Mouse (Mus musculus): Measurements from ENCODE around the gene Rplp2.
"Not testable (repeated sequence)": the region's sequence is repeated elsewhere in the genome, so short reads cannot be mapped to it uniquely, and the experiment has no call there.

The Rplp2 gene

GRCm38 (mm10) chr7:141447110-141447991 is at the start of gene Rplp2:
TSS of gene Rplp2 (plus strand) at chr7:141447370.
- DNase-seq = peak; percentile 96

- DNase-seq = peak; percentile 72
These were observed 43.9 kb upstream of the Rplp2 start for GRCm38 (mm10) chr7:141403305-141403704.

- DNase-seq = no peak
These were observed 41.7 kb upstream of the Rplp2 start for GRCm38 (mm10) chr7:141405466-141405865.

- DNase-seq = not testable (repeated sequence)
These were observed 39.5 kb upstream of the Rplp2 start for GRCm38 (mm10) chr7:141407670-141408069.

GRCm38 (mm10) chr7:141408833-141409232 is 38.3 kb upstream of the Rplp2 start:
- peak; percentile 93 for DNase-seq

- DNase-seq = no peak
These were observed 36.5 kb upstream of the Rplp2 start for GRCm38 (mm10) chr7:141410631-141411030.

GRCm38 (mm10) chr7:141411667-141412066 is 35.5 kb upstream of the Rplp2 start:
- DNase-seq = no peak

- DNase-seq = no peak
These were observed 33.8 kb upstream of the Rplp2 start for GRCm38 (mm10) chr7:141413331-141413730.

- DNase-seq = peak; percentile 100
These were observed 33.2 kb upstream of the Rplp2 start, which contains the start of gene Gatd1 for GRCm38 (mm10) chr7:141413809-141414584. TSS of gene Gatd1 (minus strand) at chr7:141414136.

- DNase-seq = no peak
These were observed 30.9 kb upstream of the Rplp2 start for GRCm38 (mm10) chr7:141416144-141416841.

- DNase-seq = no peak
These were observed 29.2 kb upstream of the Rplp2 start for GRCm38 (mm10) chr7:141417731-141418681.

- peak; percentile 79 for DNase-seq
These were observed 28.2 kb upstream of the Rplp2 start for GRCm38 (mm10) chr7:141418970-141419369.

- DNase-seq = no peak
These were observed 27.0 kb upstream of the Rplp2 start for GRCm38 (mm10) chr7:141420030-141420702.

- no peak for DNase-seq
These were observed 23.4 kb upstream of the Rplp2 start for GRCm38 (mm10) chr7:141423811-141424210.

- DNase-seq = no peak
These were observed 20.0 kb upstream of the Rplp2 start for GRCm38 (mm10) chr7:141426948-141427730.

GRCm38 (mm10) chr7:141428701-141429100 is 18.5 kb upstream of the Rplp2 start:
- no peak for DNase-seq

- peak; percentile 62 for DNase-seq
These were observed 17.9 kb upstream of the Rplp2 start, which contains the start of gene Cend1 for GRCm38 (mm10) chr7:141429310-141429709. TSS of gene Cend1 (minus strand) at chr7:141429491.

GRCm38 (mm10) chr7:141429840-141430584 is 17.2 kb upstream of the Rplp2 start:
- no peak for DNase-seq

GRCm38 (mm10) chr7:141430585-141431240 is 16.5 kb upstream of the Rplp2 start:
- DNase-seq = no peak
